Mouse (Mus musculus): ENCODE measurements at regions not wholly inside any gene's neighbourhood (a gene's known extent, or its start where the extent isn't known, plus 50 kb on each side); places are given as distances from the start of the nearest gene placed in this dataset.

GRCm38 (mm10) chr17:45291052-45291451 lies 142.5 kb downstream of the Cdc5l start:
- no peak for DNase-seq (ENCODE audit: low read depth, low spot score)

GRCm38 (mm10) chr17:45285621-45286189 lies 147.8 kb downstream of the Cdc5l start:
- DNase-seq (ENCODE audit: low read depth, low spot score), result no peak

DNA sequence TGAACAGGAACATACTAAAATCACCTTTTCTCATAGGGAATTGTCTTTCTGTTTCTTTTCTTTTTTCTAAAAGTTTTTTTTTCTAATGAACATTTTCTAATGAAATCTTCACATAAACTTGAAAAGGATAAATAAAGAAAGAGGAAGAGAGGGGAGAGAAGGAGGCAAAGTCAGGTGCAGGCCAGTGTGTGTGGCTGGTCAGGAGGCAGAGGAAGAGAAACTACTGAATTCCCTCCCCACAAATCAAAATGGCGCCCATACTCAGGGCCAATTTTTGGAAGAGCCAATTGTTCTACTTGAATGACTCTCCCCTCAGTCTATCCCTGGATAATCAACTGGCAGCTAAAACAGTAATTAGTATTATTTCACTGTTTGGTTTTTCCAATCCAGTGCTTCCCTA lies 152.0 kb downstream of the Cdc5l start:
- DNase-seq (ENCODE audit: low read depth, low spot score), result no peak

DNA sequence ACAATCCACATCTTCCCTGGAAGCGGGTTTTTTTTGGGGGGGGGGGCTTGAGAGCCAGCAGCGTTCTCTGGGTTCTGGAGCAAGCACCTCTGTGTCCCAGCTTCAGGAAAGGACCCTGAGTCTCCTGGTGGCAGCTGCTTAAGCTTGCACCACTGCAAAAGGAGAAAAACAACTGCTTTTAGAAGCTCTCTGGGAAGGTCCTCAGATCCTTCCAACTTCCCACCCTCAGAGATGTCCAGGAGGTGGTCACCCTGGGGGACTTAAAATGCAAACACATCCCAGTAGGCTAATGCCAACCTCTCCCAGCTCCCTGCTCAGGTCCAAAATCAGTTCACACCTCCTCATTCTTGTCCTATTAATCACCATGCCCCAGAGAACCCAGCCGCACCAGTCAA lies 153.7 kb downstream of the Cdc5l start:
- DNase-seq (ENCODE audit: low read depth, low spot score), result no peak

GRCm38 (mm10) chr17:45279075-45279810 lies 154.3 kb downstream of the Cdc5l start:
- DNase-seq (ENCODE audit: low read depth, low spot score), result peak; percentile 69

DNA sequence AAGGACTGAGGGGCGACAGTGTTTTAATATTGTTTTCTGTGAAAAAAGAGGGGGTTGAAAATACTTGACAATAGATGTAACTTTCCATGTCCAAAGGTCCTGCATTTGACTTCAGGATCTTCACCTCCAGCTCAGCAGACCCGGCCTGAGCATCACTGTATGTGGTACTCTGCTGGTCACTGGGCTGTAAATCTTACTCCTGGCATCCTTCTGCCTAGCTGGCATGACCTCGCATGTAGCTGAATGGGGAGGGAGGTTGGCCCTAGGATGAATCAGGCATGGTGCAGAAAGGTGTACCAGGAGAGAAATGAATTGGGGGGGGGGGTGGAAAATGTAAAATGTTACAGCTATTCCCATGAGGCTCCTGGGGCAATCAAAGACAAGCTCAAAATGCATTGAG lies 156.0 kb downstream of the Cdc5l start:
- no peak for DNase-seq (ENCODE audit: low read depth, low spot score)

- DNase-seq (ENCODE audit: low read depth, low spot score), result no peak
Observed at GRCm38 (mm10) chr17:45276686-45277405, 156.7 kb downstream of the Cdc5l start.

DNA sequence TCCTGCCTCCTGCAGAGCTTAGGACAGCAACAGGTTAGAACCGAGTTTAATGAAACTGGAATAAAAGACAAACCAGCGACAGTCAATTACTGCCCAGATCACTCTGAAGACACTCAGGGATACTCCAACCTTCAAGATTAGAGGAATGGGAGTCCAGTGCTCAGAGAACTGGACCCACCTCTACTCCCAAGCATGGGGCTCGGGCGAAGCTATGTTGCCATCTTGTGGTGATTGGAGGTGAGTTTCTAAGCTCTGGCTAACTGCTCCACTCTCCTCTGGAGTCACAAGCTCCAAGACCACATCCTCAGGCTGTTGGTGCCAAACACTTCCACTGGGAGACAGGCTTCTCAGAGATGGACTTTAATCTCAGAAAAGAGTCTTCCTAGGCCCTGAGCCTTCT lies 158.6 kb downstream of the Cdc5l start:
- no peak for DNase-seq (ENCODE audit: low read depth, low spot score)

- DNase-seq (ENCODE audit: low read depth, low spot score), result no peak
Observed at GRCm38 (mm10) chr17:45266776-45267175, 166.8 kb downstream of the Cdc5l start.

DNA sequence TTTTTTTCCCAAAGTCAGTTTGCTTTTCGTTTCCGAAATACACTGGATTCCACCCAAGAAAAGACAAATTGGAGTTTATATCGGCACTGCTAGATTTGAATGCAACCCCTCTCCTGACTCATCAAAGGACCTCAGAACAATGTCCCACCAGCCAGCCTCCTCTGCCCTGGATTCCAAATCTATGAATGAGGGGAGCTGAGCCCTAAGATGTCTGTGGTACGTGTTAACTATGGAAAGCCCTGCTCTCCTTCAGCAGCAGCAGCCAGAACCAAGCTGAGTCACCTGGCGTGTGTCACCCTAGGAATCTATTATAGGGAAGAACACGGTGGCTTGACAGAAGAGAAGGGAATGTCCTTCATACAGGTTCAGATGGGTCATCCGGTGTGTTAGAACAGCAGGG lies 167.9 kb downstream of the Cdc5l start:
- no peak for DNase-seq (ENCODE audit: low read depth, low spot score)

GRCm38 (mm10) chr17:45264434-45264833 lies 169.1 kb downstream of the Cdc5l start:
- DNase-seq (ENCODE audit: low read depth, low spot score), result no peak

DNA sequence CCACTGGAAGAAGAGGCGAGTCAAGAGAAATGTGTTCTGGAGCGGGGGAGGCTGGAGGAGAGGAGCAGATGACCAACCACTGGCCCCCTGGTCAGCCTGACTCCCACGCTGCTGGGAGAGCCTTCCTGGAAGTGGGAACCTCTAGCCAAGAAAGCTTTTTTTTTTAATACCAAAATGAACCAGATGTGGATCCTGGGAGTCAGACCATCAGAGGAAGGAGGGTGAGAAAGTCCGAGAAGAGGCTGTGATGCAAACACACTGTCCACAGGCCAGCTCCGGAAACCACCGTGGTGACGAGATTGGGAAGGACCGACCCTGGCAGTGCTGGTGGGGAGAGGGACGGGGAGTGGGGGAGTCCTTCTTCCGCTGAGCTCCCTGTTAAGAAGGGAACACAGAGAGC lies 173.1 kb downstream of the Cdc5l start:
- no peak for DNase-seq (ENCODE audit: low read depth, low spot score)

- no peak for DNase-seq (ENCODE audit: low read depth, low spot score)
Observed at GRCm38 (mm10) chr17:45258007-45258406, 175.5 kb downstream of the Cdc5l start.

DNA sequence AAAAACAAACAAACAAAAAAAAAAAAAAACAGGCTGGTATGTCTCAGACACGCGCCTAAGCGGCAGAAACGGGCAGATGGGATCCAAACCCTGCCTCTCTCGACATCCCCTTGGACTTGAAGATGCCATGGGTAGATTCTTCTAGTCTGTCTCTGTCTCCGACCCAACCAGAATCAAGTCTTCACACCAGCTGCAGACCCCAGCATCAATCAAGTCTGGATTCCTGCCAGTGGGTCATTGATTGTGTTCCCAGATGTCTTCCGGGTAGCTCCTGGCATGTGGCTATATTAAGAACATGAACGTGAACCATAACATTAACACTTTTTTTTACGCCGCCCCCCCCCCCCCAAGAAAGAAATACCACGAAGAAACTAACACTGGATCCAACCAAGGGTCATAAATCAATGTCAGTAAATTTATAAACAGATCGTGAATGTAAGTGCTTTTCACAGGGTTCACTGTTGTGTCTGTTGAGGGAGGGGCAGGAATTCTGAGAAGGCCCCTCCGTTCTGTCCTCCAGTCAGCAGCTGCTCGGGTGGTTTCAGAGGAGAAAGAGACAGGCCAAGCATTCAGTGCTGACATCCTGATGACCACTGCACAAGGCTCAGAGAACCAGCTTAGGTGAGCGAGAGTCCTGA lies 180.8 kb downstream of the Cdc5l start:
- peak; percentile 71 for DNase-seq (ENCODE audit: low read depth, low spot score)

DNA sequence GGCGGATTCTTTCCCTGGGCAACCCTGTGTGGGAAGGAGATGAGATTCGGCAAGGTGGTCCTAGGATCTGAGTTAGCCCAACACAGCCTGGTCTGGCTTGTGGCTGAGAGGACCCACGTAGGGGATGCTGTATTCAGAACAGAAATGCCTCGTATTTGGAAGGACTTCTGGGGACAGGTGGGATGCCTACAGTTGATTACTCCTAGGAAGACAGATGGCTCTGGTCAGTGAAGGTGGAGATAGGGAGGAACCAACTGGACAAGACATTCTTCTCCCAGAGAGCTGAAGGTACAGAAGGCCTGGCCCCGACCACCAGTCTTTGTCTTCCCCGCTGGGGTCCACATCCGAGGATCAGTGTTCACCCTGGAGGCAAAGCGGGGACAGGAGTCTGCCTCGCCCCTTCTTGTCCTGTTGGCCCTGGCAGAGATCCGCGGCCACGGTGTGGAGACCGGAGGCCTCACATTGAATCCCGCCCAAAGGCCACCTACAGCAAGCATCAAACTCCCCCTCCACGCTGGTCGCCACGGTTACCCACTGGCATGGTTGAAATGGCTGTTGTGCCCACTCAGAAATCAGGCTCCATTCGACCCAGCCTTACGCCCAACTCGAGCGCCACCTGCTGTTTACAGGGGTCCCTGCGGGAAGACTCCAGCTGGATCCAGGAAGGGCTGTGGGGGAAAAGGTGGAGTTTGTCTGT lies 182.4 kb downstream of the Cdc5l start:
- peak; percentile 84 for DNase-seq (ENCODE audit: low read depth, low spot score)

DNA sequence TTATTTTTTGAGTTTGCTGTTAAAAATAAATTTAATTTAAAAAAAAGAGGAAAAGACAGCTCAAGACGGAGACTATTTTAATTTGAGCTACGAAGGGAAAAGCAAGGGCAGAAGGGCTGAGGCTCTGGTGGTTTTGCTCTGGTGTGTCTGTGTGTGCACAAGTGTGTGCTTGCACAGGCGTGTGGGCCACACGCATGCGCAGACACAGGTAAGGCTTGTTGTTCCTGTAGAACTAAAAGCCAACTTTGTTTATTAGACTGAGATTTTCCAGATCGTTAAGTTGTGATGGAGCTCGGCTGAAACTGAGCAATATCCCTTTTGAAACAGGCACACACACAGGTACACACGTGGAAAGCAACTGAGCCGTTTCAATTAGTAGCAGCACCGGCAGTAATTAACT lies 183.1 kb downstream of the Cdc5l start:
- DNase-seq (ENCODE audit: low read depth, low spot score), result no peak

DNA sequence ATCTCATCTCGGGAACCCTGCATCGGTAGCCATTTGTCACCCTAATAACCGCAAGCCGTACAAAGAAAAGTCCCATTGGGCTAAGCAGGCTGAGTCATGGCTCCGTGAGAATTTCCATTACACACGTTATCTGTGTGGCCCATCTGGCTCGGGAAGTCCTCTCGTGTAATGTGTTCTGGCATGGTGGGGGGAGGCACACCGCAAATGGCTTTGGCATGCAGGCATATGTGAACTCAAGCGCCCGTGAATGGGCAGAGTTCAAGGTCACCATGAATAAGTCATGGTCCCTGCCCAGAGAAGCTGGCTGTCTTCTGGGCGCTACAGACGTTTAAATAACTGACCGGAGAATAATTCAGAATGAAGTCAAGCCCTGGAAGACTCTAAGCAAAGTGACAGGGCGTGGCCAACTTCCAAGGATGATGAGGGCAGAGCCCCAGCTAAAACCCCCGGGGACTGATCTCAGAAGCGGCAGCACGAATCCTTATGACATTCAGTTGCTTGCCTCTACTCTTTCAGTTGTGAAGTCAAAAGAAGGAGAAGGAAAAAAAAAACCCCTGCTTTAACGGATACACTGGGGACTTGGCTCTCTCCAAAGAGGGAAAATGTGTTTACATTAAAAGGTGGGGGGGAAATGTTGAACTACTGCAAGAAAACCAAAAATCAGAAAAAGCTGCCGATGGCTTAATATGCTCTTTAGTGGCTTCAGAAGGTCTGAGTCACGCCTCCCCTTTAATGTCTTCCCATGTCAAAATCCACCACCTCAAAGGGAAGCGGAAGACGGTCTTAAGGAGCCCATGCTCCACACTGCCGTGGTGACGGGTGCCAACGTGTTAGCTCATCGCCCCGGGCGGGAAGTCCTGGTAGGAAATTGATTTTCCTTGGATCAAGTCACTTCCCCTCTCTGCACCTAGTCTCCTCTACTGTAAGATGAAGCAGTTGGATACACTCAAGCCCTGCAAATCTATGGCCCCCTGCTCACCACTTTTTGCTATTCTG lies 186.1 kb downstream of the Cdc5l start:
- DNase-seq (ENCODE audit: low read depth, low spot score), result no peak

GRCm38 (mm10) chr17:45244870-45245269 lies 188.7 kb downstream of the Cdc5l start:
- DNase-seq (ENCODE audit: low read depth, low spot score), result no peak

GRCm38 (mm10) chr17:45243103-45243502 lies 190.4 kb downstream of the Cdc5l start:
- no peak for DNase-seq (ENCODE audit: low read depth, low spot score)

GRCm38 (mm10) chr17:45242076-45242475 lies 191.5 kb downstream of the Cdc5l start:
- DNase-seq (ENCODE audit: low read depth, low spot score), result no peak
